Mouse (Mus musculus) cerebellum, postnatal 14 days (tissue): ENCODE measurements around the gene Kyat1.
A peak's percentile ranks its signal among the peaks of the same experiment; 100 is the strongest.
"Not testable (repeated sequence)": the region's sequence is repeated elsewhere in the genome, so short reads cannot be mapped to it uniquely, and the experiment has no call there.

Source experiments
- DNase-seq, 2 experiments: peaks; one replicate each; pipeline ENCODE4 v3.0.0; 2021; ENCODE audit warnings: mixed read lengths in 2 of 2

The Kyat1 gene

GRCm38 (mm10) chr2:30171371-30171996, 34.2 kb downstream of the Kyat1 start, which contains the start of gene Endog:
Gene Endog, plus strand, starts transcription at chr2:30171493.
- DNase-seq: peak; percentile 91 to 94

DNA sequence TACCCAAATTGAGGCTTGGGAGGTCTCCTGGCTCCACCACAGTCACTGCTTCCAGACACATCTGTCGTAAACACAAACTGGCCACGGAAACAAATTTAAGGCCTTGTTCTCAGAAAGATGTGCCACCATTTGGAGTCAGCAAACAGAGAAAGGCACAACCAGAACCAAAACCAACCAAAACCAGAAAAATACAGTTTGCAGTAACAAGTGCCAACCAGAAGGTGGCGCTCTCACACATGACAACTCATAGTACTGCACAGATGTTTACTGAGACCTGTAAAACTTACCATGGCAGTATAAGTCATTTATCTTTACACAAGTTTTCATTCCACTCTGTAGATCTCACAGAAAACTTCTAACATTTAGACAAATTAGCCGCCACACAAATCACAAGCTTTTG, 39.0 kb downstream of the Kyat1 start:
- DNase-seq: no peak

DNA sequence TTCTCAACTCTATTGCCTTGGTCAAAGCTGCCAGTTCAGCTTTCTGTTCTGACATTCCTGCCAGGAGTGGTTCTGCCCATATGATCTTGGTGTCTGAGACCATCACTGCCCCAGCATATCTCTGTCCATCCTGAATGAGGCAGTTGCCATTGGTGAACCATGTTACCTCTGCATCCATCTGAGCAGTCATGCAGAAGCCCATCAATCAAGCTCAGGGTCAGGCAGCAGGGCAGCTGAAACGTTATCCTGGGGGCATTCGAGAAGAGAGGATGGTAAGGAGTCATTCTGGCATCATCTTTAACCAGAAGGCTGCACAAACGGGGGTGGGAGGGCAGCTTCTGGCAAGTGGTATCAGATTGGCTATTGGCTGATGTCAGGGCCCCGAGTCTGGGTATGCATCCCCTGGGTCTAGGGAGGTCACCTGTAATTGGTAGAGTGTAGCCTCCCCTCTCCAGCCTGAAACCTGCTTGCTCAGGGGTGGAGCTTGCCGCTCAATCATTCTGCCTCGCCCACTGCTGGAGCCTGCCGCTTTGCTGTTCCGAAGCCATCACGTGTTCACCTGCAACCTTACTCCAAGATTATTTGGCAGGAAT, 41.2 kb downstream of the Kyat1 start:
- DNase-seq: no peak

GRCm38 (mm10) chr2:30161809-30162208, 43.8 kb downstream of the Kyat1 start:
- DNase-seq: peak; percentile 60 to 63

GRCm38 (mm10) chr2:30159871-30160270, 45.8 kb downstream of the Kyat1 start:
- DNase-seq: not testable (repeated sequence)

DNA sequence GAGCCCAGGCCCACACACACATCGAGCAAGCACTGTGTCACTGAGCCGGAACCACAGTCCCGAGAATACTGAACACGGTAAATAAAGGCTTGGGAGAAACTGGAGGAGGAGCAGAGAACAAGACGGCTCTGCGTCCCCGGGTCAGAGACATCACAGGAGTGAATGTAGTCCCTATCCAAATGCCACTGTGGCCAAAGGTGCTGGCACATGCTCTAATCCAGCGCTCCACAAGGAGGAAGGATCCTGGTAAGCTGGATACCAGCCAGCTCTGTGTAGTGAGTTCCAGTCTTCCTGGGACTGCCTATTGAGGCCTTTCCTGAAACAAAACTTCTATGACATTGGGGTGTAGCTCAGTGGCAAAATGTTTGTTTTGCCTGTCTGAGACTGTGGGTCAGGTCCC, 53.0 kb downstream of the Kyat1 start:
- DNase-seq: no peak

DNA sequence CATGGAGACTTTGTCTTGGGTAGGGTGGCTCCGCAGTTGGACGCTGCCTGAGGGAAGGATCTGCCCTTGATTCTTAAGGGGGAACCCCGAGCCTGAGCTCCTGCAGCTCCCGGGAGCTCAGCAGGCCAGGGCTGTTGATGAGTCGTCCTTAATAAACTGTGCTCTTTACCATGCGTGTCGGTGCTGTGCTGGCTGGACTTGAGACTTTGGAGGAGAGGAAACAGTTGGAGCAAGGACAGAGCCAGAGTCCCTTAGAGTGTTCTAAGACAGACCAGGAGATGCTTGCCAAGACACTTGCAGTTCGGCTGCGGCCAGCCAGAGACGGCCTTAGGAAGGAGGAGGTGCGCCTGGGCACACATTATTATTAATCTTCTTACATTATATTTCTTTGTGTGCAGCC, 53.8 kb downstream of the Kyat1 start:
- DNase-seq: no peak

DNA sequence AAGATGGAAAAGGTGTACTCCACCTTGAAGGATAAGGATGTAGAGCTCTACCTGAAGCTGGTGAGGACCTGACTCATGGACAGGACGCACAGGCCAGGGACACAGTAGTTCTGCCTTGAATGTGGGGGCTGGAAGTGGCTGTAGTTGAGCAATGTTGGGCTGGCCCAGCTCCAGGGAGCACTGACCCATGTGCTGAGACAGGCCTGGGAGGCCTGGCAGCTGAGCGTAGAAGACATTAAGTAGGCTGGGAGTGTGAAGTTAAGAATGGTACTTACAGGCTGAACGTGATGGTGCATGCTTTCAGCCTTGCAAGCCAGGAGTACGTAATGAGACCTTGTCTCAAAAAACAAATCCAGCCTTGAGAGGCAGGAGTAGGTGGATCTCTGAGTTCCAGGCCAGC, 58.2 kb downstream of the Kyat1 start:
- DNase-seq: no peak

- DNase-seq: no peak
Measured at GRCm38 (mm10) chr2:30144436-30144835, 61.2 kb downstream of the Kyat1 start.

- DNase-seq: peak; percentile 56 to 79
Measured at GRCm38 (mm10) chr2:30140021-30140420, 65.6 kb downstream of the Kyat1 start.

- DNase-seq: no peak
Measured at GRCm38 (mm10) chr2:30136458-30136857, 69.2 kb downstream of the Kyat1 start.
